Mouse (Mus musculus): ENCODE results near the gene Zfp970. TPM values are rescaled to one million over a fixed set of nuclear protein-coding genes. Genes with fewer than 3 reads are reported as not detected.
"Not testable (repeated sequence)": the region's sequence is repeated elsewhere in the genome, so short reads cannot be mapped to it uniquely, and the experiment has no call there.

Zfp970 gene
- total RNA-seq, 2 experiments from 2014 or later: 29.3 to 34.0 TPM

- no peak overlapping the region for H3K27ac ChIP-seq
- intact Hi-C loops (cut with DNase I): no loop called here
- no peak overlapping the region for H3K4me3 ChIP-seq
- DNase-seq (ENCODE audit: extremely low spot score in 1 of 2, low spot score in 2 of 2): peak in 1 of 2 experiments; percentile 6
- TF ChIP-seq CTCF (IDR thresholded peaks at IDR 0.05): no peak
Observed at GRCm38 (mm10) chr2:177520035-177520434, 55.5 kb downstream of the Zfp970 start.

GRCm38 (mm10) chr2:177523061-177523460 lies 58.5 kb downstream of the Zfp970 start:
- no peak overlapping the region for H3K4me3 ChIP-seq
- no peak overlapping the region for H3K27ac ChIP-seq
- intact Hi-C loops (cut with DNase I): no loop called here
- peak in 1 of 2 experiments; percentile 9 for DNase-seq (ENCODE audit: extremely low spot score in 1 of 2, low spot score in 2 of 2)
- no peak for TF ChIP-seq CTCF (IDR thresholded peaks at IDR 0.05)

GRCm38 (mm10) chr2:177523674-177524073 lies 59.1 kb downstream of the Zfp970 start:
- intact Hi-C loops (cut with DNase I); H3K4me3 ChIP-seq; DNase-seq (ENCODE audit: extremely low spot score in 1 of 2, low spot score in 2 of 2); H3K27ac ChIP-seq: not testable (repeated sequence)

- intact Hi-C loops (cut with DNase I); H3K27ac ChIP-seq; H3K4me3 ChIP-seq: not testable (repeated sequence)
- peak in 1 of 2 experiments; percentile 8 for DNase-seq (ENCODE audit: extremely low spot score in 1 of 2, low spot score in 2 of 2)
Observed at GRCm38 (mm10) chr2:177524171-177524570, 59.6 kb downstream of the Zfp970 start.

Other genes starting within 250 kb of the Zfp970 start
- gene Gm14409, start 197.7 kb upstream of the Zfp970 start, total RNA-seq (2021): 1 to 10 TPM; 1.8 to 2.2 TPM
- 1 to 10 TPM; 4.2 to 5.3 TPM for gene Gm14412, start 140.4 kb upstream of the Zfp970 start, total RNA-seq (2021)
- gene Gm14418, start 66.4 kb upstream of the Zfp970 start, total RNA-seq (2021): 10 to 100 TPM; 30.7 to 31.7 TPM
- 10 to 100 TPM; 29.7 to 36.2 TPM for gene Gm14403, start 33.5 kb downstream of the Zfp970 start, total RNA-seq (2021)
- 1 to 10 TPM in 1 of 2 experiments, under 1 TPM in 1; 0.48 to 1.1 TPM for gene Gm14406, start 113.5 kb downstream of the Zfp970 start, total RNA-seq (2021)